Mouse (Mus musculus): ENCODE measurements at regions not wholly inside any gene's neighbourhood (a gene's known extent, or its start where the extent isn't known, plus 50 kb on each side); places are given as distances from the start of the nearest gene placed in this dataset.

- TF ChIP-seq CTCF (IDR thresholded peaks at IDR 0.05; ENCODE audit: extremely low read depth, insufficient read depth, insufficient read length, insufficient replicate concordance) (no peak), POLR2A (IDR thresholded peaks at IDR 0.05; ENCODE audit: low read depth, low read length) (no peak)
Measured at GRCm38 (mm10) chr4:55134339-55134738, 189.5 kb downstream of the Zfp462 start.

All from spleen, adult 2 months (tissue).